Mouse (Mus musculus) gastrocnemius, postnatal 25 days (tissue): ENCODE results near the gene 5830473C10Rik. TPM values are rescaled to one million over a fixed set of nuclear protein-coding genes. Genes with fewer than 3 reads are reported as not detected.

Experiments
- total RNA-seq, 2 experiments: library from RNA; stranded (reverse); gene quantifications; 1 replicate in 1 of 2; 2 replicates in 1 of 2; pipeline ENCODE4 v1.2.3; 2021

The 5830473C10Rik gene
- total RNA-seq, 2 experiments from 2014 or later, result not detected

Other genes with a start within 250 kb of the 5830473C10Rik start
- gene Ankrd17, start 194.5 kb upstream of the 5830473C10Rik start, total RNA-seq, result 10 to 100 TPM; 42.7 to 45.2 TPM
- gene Gm9958, start 193.9 kb upstream of the 5830473C10Rik start, total RNA-seq, result under 1 TPM; 0.64 to 0.70 TPM
- 1 to 10 TPM in 1 of 2 experiments, not detected in 1; 1.5 TPM for gene Alb, start 100.2 kb upstream of the 5830473C10Rik start, total RNA-seq
- gene Afp, start 70.4 kb upstream of the 5830473C10Rik start, total RNA-seq, result not detected
- gene Afm, start 42.2 kb upstream of the 5830473C10Rik start, total RNA-seq, result not detected
- not detected for gene Rassf6, start 79.5 kb downstream of the 5830473C10Rik start, total RNA-seq
- not detected for gene Cxcl5, start 198.3 kb downstream of the 5830473C10Rik start, total RNA-seq
- gene Ppbp, start 207.4 kb downstream of the 5830473C10Rik start, total RNA-seq, result under 1 TPM; 0.33 to 0.67 TPM
- 10 to 100 TPM; 11.0 to 14.8 TPM for gene Pf4, start 211.3 kb downstream of the 5830473C10Rik start, total RNA-seq
- not detected for gene Cxcl3, start 225.0 kb downstream of the 5830473C10Rik start, total RNA-seq
- not detected for gene Cxcl15, start 233.4 kb downstream of the 5830473C10Rik start, total RNA-seq